Mouse (Mus musculus) brain, embryonic 14.5 days (tissue): ENCODE measurements around the gene 4930596D02Rik.

Source experiments
- CTCF ChIP-seq: fragments of 200-500 bp; IDR thresholded peaks from 2 replicates; pipeline ENCODE4 v1.5.1; 2012; ENCODE audit warnings: inconsistent platforms, mild to moderate bottlenecking, moderate library complexity, borderline replicate concordance; ENCODE audit not compliant: insufficient read depth, insufficient read length; ENCODE audit errors: extremely low read depth
- POLR2A ChIP-seq: fragments of 200-500 bp; IDR thresholded peaks from 2 replicates; pipeline ENCODE4 v1.6.1; 2012; ENCODE audit warnings: mild to moderate bottlenecking, inconsistent platforms, borderline replicate concordance; ENCODE audit not compliant: poor library complexity, insufficient read depth, insufficient read length, severe bottlenecking; ENCODE audit errors: extremely low read depth

DNA sequence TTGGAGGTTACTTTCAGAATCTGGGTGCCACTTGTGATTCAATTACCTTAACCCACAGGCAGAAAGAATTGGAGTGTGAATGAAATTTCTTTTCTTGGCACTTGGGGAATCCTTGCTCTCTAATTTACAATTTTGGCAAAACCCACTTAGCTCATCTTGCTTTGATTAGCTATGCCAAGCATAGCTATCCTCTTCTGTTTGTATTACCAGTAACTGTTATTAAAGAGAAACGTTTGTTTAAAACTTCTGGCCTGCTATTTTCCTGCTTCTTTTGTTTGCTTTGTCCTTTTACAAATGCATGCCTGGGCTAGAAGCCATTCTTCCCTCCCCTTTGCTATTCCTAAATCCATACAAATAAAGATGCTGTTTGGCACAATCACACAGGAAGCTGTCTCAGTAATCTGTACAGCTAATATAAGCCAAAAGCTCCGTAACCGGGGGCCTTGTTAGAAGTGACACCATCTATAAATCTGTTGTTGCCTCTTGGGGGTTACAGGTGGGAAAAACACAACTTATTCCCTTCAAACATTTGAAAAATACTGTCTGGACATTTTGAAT, 19.0 kb downstream of the 4930596D02Rik start:
- TF ChIP-seq POLR2A, result no peak
- no peak for TF ChIP-seq CTCF
